Mouse (Mus musculus): ENCODE measurements around the gene Itgb3bp.

GRCm38 (mm10) chr4:99959308-99959707 is 29.7 kb upstream of the Itgb3bp start:
- TF ChIP-seq CTCF (IDR thresholded peaks at IDR 0.05; ENCODE audit: low read depth) = no peak
- TF ChIP-seq EP300 (IDR thresholded peaks at IDR 0.05; ENCODE audit: low read depth) = no peak
